Mouse (Mus musculus): Measurements from ENCODE around the gene Tmem175.

Gene Tmem175

DNA sequence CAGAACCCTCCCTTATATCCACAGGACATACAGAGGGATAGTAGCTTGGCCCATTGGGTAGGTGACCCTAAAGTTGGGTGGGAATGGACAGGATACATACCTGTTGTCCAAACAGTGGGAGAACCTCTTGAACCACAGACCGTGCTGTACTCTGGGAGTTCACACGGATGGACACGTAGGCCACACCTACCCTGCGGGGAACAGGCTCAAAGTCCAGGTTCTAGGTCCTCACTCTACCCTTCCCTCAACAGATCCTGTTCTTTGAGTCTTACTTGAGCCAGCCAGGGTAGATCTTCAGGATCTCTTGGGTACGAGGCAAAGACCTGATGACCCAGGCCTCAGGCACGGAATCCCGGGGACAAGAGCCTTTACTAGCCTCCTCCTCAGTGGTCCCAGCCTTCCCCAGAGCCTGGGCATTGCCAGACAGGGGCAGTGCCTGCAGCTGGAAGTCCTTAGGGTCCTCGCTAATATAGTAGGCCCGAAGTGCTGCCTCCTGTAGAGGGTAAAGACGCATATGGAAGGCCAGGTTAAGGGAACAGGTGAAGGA, 24.9 kb downstream of the Tmem175 start:
- DNase-seq (ENCODE audit: low spot score), result no peak

DNA sequence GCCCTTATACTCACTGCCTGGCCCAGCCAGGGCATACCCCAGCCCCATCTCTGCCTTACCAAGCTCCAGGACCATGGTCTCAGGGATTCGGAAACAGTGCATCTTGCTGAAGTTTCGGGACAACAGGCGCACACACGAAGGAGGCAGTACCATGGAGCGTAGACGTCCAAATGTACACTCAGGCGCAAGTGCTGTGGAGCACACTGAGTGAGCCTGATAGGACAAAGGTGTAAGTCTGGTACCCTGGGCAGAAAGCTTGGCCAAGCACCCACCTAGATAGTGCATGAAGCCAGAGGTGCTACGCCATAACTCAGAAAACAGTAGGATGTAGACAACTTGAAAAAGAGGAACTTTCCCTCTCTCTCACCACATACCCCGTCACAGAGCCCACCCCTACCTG, 25.8 kb downstream of the Tmem175 start:
- no peak for DNase-seq (ENCODE audit: low spot score)

DNA sequence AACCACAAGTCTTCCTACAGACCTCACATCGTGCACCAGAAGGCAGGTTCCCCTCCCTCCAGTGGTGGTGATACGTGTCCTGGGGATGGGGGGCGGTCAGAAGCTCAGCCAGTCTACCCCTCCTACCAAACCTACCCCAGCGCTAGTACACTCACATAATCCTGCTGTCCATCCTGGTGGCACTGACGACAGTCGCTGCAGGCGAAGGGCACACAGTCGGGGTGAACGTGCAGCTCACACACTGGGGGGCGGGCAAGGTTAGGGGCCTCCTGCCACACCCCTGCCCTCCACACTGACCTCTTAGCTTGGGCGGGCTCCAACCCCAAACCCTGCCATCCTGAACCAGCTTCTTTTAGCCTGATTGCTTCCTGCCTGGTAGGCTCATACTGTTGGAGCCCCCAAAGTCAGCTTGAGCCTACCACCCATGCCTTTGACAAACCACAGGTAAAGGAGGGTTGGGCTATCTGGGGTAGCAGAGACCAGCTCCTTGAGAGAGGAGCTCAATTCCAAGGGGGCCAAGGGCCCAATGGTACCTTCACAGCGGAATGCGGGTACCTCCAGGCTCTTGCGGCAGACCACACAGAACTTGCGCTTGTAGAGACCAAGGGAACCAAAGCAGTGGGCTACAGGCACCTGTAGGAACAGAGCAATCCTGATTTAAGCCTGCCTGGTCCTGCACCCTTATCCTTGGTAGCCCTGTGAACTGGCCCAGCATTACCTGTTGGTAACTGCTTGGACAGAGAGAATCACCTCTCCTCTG, 26.5 kb downstream of the Tmem175 start:
- DNase-seq (ENCODE audit: low spot score), result no peak

DNA sequence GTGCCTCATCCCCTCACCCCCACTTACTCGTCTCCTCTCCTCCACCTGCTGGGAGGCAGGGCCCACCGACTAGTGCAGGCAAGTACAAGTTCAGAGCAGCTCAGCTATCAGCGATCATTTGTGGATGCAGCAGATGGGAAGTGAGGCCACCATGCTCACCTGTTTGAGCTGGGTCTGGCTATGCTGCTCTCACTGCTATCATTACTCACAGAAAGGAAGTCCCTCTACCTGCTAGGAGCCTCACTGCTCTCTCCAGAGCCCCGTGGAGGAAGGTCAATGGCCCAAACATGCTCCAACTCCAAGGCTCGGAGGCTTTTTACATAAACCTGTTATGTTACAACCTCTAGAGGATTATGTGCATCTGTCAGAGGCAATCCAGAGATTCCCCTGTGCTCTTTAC, 27.8 kb downstream of the Tmem175 start:
- no peak for DNase-seq (ENCODE audit: low spot score)

DNA sequence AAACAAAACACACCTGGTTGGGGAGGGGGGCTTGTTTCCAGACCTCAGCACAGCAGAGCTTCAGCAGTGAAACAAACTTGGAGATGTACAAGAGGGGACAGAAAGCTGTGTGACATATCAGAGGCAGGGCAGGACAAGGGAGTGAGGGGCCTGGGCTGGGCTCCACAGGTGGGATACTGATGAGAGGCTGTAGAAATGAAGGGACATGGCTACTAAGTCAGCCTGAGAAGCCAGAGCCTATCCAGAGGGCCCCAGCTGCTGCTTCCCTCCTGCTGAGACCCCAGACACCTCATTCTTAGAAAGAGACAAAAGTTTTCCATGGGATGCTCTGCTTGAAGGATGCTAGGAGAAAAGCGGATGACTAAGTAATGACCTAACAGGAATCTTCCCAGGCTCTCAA, 29.0 kb downstream of the Tmem175 start:
- DNase-seq (ENCODE audit: low spot score), result no peak

GRCm38 (mm10) chr5:108659698-108660631, 30.4 kb downstream of the Tmem175 start, which contains the start of gene Idua:
Idua (plus strand) TSS chr5:108660331.
- no peak for DNase-seq (ENCODE audit: low spot score)

- DNase-seq (ENCODE audit: low spot score), result peak; percentile 63
These were observed 31.2 kb downstream of the Tmem175 start for GRCm38 (mm10) chr5:108660632-108661268.

GRCm38 (mm10) chr5:108662772-108663171, 33.2 kb downstream of the Tmem175 start:
- DNase-seq (ENCODE audit: low spot score), result no peak

GRCm38 (mm10) chr5:108665066-108665465, 35.5 kb downstream of the Tmem175 start:
- no peak for DNase-seq (ENCODE audit: low spot score)

DNA sequence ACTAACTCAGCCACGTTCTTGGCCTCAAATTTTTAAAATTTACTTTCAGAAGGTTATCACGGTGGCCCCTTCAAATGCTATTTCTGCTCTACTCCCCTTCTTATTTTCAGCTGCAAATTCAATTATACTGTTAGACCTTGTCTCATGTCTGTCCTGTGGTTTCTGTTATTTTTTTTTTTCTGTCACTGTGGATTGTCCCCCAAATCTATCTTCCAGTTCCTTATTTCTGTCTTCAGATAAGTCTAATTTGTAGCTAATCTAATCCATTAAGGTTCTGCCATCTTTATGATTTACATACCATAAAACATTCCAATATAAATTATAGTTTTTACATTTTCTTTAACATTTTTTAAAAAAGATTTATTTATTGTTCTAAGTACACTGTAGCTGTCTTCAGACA, 37.8 kb downstream of the Tmem175 start:
- no peak for DNase-seq (ENCODE audit: low spot score)

GRCm38 (mm10) chr5:108668387-108668932, 38.9 kb downstream of the Tmem175 start:
- DNase-seq (ENCODE audit: low spot score), result no peak

GRCm38 (mm10) chr5:108668977-108669936, 39.7 kb downstream of the Tmem175 start, which contains the start of gene Dgkq:
Dgkq (minus strand) TSS chr5:108669672.
- peak; percentile 43 for DNase-seq (ENCODE audit: low spot score)

DNA sequence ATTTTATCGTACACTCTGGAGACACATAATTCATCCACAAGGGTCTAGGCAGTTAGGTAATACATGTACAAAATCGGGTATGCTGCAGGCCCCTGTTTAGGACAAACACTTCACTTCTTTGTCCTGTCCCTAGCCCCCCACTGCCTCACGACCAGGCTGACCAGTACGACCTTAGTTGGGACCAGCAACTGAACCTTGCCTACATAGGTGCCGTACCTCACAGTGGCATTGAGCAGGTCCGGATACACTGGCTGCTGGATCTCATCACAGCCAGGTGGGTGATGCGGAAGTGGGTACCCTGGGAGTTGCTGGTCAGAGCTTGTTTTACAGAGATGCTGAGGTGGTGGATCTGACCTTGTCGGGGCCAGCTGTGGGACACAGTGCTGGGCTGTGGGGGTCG, 40.4 kb downstream of the Tmem175 start:
- DNase-seq (ENCODE audit: low spot score), result no peak

DNA sequence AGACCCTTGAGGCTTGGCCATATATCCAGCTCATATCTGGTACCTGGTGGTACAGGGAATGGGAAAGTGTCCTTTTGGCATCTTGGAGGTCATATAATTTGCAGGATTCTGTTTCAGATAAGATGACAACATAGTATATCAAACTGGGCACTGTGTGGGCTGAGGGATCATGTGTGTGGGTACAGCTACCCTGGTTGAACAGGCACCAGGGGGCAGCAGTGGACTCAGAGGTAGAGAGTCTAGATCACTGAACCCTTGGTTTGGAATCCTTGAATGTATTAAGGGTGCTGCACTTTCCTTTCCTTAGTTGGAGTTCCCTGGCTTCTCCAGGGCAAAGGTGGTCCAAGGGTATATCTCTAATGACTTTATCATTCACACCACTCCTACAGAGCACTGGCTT, 41.2 kb downstream of the Tmem175 start:
- DNase-seq (ENCODE audit: low spot score), result no peak

DNA sequence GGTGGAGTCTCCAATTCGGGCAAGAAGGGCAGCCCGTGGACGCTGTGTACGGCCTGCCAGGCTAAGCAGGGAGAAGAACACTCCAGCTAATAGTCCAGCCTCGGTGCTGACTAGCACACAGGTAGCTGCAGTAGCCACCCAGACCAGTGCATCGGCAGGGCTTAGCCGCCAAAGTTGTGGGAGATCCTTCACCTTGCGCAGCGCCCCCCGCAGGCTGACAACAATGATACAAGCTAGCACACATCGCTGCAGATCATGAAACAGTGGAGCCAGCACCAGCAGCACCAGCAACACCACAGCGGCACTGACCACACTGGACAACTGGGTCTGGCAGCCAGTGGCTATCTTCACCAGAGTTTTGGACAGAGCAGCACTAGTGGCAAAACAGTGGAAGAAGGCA, 42.2 kb downstream of the Tmem175 start:
- DNase-seq (ENCODE audit: low spot score), result no peak

DNA sequence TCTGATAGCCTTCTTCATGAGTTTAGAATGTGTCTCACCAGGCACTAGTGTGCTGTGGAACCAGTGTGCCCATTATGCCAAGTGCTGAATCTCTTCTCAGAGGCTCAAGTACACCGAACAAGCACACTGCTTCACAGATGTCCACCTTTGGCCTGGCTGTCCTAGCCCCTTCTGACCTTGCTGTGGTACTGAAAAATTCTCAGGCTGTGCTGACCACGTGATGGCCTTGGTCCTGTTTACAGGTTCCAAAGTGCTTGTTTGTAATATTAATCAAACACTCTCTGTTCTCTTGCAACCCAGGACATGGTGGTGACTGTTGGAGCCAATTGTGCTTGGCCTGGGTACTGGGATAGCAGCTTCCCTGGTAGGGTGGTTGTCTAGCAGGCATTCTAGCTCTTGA, 45.1 kb downstream of the Tmem175 start:
- no peak for DNase-seq (ENCODE audit: low spot score)

DNA sequence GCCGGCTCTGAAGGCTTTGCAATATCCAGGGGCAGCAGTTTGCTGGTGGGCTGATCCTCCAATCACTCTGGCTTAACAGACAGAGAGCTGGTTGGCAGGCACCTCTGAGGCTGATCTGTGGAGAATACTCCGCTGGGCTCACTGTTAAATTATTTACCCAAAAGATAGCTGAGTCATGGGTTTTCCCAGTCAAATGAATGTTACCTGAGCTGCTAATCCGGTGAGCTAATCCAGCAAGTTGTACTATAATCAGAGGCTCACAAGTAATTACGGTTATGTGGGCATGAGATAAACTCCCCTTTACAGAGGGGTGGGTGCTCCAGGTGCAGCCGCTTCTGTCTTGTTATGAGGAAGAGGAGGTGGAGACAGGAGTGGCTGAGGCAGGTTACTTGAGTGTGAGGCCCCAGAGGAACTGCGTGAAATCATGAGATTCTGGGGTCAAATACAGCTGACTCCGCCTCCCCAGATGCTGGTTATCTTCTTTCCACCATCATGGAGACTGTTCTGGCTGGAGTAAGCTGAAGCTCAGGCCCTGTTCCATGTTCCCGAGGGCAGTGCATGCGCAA, 45.8 kb downstream of the Tmem175 start, which contains the start of gene Slc26a1:
TSS of gene Slc26a1 (minus strand) at position 319 of the 566 bp plus-strand sequence.
- DNase-seq (ENCODE audit: low spot score), result no peak

DNA sequence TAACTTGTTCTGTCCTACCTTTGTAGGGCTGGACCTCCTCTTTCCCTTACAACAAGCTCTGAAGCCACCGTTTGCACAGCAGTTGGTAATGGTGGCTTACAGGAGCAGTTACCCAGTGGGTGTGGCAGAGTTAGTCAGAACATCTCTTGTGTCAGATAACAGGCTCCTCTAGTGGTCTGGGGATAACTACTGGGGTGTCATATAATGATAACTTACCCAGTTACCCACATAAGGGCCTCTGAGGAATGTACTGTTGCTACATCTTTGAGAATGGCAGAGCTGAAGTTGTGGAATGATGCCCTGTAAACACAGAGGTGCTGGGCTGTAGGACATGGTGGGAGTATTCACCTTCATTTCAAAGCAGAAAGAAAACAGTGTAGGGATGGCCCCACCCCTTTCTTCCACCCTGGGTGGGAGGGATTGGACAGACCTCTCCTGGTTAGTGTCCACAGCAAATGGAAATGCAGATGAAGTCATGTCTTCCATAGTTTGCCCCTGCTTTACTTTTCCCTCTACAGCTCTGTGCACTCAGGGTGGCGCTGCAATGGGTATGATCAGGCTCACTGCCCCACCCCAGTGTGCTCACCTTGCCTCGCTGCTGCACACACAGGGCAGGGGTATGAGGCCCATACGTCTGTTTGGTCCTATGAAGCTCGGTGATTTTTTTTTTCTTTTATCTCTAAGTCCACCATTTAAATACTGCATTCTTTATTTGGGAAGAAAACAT, 47.4 kb downstream of the Tmem175 start:
- no peak for DNase-seq (ENCODE audit: low spot score)

- DNase-seq (ENCODE audit: low spot score), result no peak
These were observed 48.2 kb downstream of the Tmem175 start for GRCm38 (mm10) chr5:108677605-108678295.
